Mouse (Mus musculus) hindbrain, embryonic 10.5 days (tissue): ENCODE results near the gene Rfx4. TPM values are rescaled to one million over a fixed set of nuclear protein-coding genes. Genes with fewer than 3 reads are reported as not detected.
A peak's percentile ranks its signal among the peaks of the same experiment; 100 is the strongest.

ENCODE experiments used
- DNase-seq: peaks from one replicate; pipeline ENCODE4 v3.0.0-alpha.2; 2017; ENCODE audit warnings: low spot score
- H3K27ac ChIP-seq: fragments of 300-500 bp; sonication (generic); 2 replicates; pipeline ENCODE4 v1.5.1; 2016; ENCODE audit warnings: mild to moderate bottlenecking, moderate library complexity
- H3K27me3 ChIP-seq: fragments of 300-500 bp; sonication (generic); 2 replicates; pipeline ENCODE4 v1.6.1; 2016; ENCODE audit warnings: mild to moderate bottlenecking; ENCODE audit not compliant: poor library complexity, insufficient read depth, severe bottlenecking
- H3K36me3 ChIP-seq: fragments of 300-500 bp; sonication (generic); 2 replicates; pipeline ENCODE4 v1.6.1; 2016; ENCODE audit warnings: mild to moderate bottlenecking, moderate library complexity
- H3K4me1 ChIP-seq: fragments of 300-500 bp; sonication (generic); replicated peaks from 2 replicates; pipeline ENCODE4 v1.6.1; 2016; ENCODE audit warnings: mild to moderate bottlenecking
- H3K4me3 ChIP-seq: fragments of 300-500 bp; sonication (generic); 2 replicates; pipeline ENCODE4 v1.5.1; 2016; ENCODE audit warnings: mild to moderate bottlenecking, moderate library complexity
- H3K9me3 ChIP-seq: fragments of 300-500 bp; sonication (generic); 2 replicates; pipeline ENCODE4 v1.6.1; 2016; ENCODE audit warnings: mild to moderate bottlenecking, moderate library complexity
- whole genome bisulfite sequencing: fragments of 180-500 bp; shearing (Covaris S2); methylation state at CpG from one replicate; pipeline ENCODE4 v1.1.7; 2016; 5-methylcytosine and 5-hydroxymethylcytosine counted together
- polyA plus RNA-seq: library from polyadenylated mRNA; unstranded; fragments of >200 nt; fragmentation: Nextera tagmentation; extraction: Ambion mirVana; gene quantifications from 2 replicates; pipeline ENCODE4 v1.2.1, GENCODE M21; 2016

The Rfx4 gene
- polyA plus RNA-seq, 1 experiment from 2014 or later, result 66.6 TPM

- peaks cover 41% of the 10 kb centered on the region for H3K36me3 ChIP-seq
- H3K4me3 ChIP-seq, result no peak overlapping the region
- no peaks in the 10 kb centered on the region for H3K9me3 ChIP-seq
- DNase-seq, result no peak
- no peaks in the 10 kb centered on the region for H3K27me3 ChIP-seq
- peaks cover 11% of the 10 kb centered on the region for H3K4me1 ChIP-seq
- 90% methylated on average over 12 of the region's 12 CpGs for WGBS
- no peak overlapping the region for H3K27ac ChIP-seq
These were observed 28.9 kb upstream of the Rfx4 start for GRCm38 (mm10) chr10:84727005-84727404.

- Histone ChIP-seq H3K36me3 (peaks cover 41% of the 10 kb centered on the region), H3K9me3 (no peaks in the 10 kb centered on the region), H3K27ac (no peak overlapping the region), H3K27me3 (no peaks in the 10 kb centered on the region), H3K4me1 (peaks cover 4% of the 10 kb centered on the region), H3K4me3 (no peak overlapping the region)
- DNase-seq, result no peak
- WGBS, result 82% methylated on average over 4 of the region's 4 CpGs
These were observed 28.1 kb upstream of the Rfx4 start for GRCm38 (mm10) chr10:84727760-84728159.

GRCm38 (mm10) chr10:84730078-84730477 lies 25.8 kb upstream of the Rfx4 start:
- Histone ChIP-seq H3K9me3 (no peaks in the 10 kb centered on the region), H3K27ac (no peak overlapping the region), H3K4me1 (0 out of 2 replicates have a peak, but pooled peaks cover 7% of the 10 kb centered on the region), H3K36me3 (peaks cover 33% of the 10 kb centered on the region), H3K4me3 (no peak overlapping the region), H3K27me3 (no peaks in the 10 kb centered on the region)
- DNase-seq, result no peak
- 83% methylated on average over 3 of the region's 3 CpGs for WGBS

- DNase-seq, result no peak
- H3K27me3 ChIP-seq, result no peaks in the 10 kb centered on the region
- H3K27ac ChIP-seq, result no peak overlapping the region
- H3K4me1 ChIP-seq, result 0 out of 2 replicates have a peak, but pooled peaks cover 7% of the 10 kb centered on the region
- WGBS, result 91% methylated on average over 9 of the region's 9 CpGs
- peaks cover 26% of the 10 kb centered on the region for H3K36me3 ChIP-seq
- H3K9me3 ChIP-seq, result no peaks in the 10 kb centered on the region
- no peak overlapping the region for H3K4me3 ChIP-seq
These were observed 24.9 kb upstream of the Rfx4 start for GRCm38 (mm10) chr10:84730956-84731355.

GRCm38 (mm10) chr10:84733511-84733910 lies 22.4 kb upstream of the Rfx4 start:
- H3K4me3 ChIP-seq, result no peak overlapping the region
- H3K36me3 ChIP-seq, result peaks cover 9% of the 10 kb centered on the region; the same call in 1 of the 2 replicates
- WGBS, result 85% methylated on average over 6 of the region's 6 CpGs
- 0 out of 2 replicates have a peak, but pooled peaks cover 4% of the 10 kb centered on the region for H3K4me1 ChIP-seq
- no peaks in the 10 kb centered on the region for H3K27me3 ChIP-seq
- H3K9me3 ChIP-seq, result no peaks in the 10 kb centered on the region
- H3K27ac ChIP-seq, result 0 out of 2 replicates have a peak overlapping the region, but pooled peaks have one; percentile 23
- DNase-seq, result no peak

DNA sequence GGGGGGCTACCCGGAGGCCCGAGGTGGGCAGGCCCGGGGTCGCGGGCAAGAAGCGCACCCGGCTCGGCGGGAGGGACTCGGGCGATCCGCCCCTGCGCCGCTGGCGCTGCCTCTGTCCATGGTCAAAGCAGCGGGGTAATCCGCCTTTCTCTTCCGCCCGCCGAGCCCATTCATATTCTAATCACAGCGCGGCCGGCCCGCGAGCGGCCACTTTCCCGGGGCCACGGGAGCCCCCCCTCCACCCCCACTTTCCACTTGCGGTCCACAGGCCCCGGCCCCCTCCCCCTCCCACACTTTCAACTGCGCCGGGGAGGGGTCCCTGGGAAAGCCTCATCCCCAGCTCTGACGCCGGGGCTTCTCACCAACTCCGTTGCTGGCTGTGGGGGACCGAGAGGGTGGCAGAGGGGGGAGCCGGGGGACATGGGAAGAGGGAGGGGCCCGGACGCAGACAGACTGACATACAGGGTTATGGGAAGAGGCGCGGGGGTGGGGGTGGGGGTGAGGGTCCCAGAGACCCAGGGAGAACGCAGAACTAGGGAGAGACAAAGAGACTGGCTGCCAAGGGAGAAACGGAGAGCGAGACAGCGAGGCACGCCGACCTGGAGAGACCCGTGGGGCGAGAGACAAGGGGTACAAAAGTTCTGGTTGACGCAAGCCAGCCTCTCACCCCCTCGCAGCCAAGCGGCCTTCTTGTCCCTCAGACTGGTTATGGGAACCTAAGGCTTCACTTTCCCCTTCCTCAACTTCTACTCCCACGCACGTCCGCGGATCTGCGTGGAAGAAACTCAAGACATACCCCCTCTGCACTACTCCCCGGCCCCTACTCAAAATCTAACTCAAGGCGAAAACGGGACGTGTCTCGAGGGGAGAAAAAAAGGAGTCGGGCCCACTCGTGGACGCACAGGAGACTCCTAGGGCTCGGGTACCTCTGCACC lies 744 bp upstream of the Rfx4 start:
- DNase-seq, result peak; percentile 89
- H3K27ac ChIP-seq, result peak overlapping the region; percentile 94
- WGBS, result under 1% methylated on average over 66 of the region's 66 CpGs
- peak overlapping the region; percentile 77 for H3K4me3 ChIP-seq
- peaks cover 56% of the 10 kb centered on the region for H3K4me1 ChIP-seq
- H3K36me3 ChIP-seq, result peaks cover 8% of the 10 kb centered on the region; the same call in 1 of the 2 replicates
- peaks cover 88% of the 10 kb centered on the region for H3K27me3 ChIP-seq
- no peaks in the 10 kb centered on the region for H3K9me3 ChIP-seq

DNA sequence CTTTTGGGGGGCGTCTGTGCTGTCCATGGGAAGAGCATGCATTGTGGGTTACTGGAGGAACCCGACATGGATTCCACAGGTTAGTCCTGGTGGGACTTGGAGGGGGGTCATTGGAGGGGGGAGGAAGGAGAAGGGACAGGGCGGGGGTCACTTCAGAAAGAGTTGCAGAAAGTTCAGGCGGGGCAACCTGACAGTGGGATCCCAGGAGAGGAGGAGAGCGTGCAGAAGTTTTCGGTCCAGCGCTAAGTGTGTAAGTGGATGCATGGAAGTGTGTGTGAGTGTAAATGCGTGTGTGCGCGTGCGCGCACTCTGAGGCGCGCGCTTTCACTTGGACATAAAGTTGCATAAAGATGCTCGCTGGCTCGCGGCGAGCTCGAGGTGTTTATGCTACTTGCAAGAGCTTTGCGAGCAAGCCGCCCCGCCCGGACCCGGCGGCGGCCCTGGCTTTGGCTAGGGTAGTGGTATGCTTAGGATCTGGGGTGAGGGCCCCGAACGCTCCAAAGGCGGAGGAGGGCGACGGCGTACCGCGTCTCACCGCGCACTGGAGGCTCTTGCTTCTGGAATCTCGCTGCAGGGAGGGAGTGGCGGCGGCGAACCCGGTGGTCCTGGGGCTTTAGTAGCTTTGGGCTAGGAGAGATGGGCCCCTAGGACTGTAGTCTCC lies 703 bp downstream of the Rfx4 start:
- Histone ChIP-seq H3K27ac (peak overlapping the region; percentile 94), H3K4me1 (peaks cover 63% of the 10 kb centered on the region), H3K4me3 (peak overlapping the region; percentile 77), H3K36me3 (peaks cover 11% of the 10 kb centered on the region; the same call in 1 of the 2 replicates), H3K27me3 (peaks cover 90% of the 10 kb centered on the region), H3K9me3 (no peaks in the 10 kb centered on the region)
- under 1% methylated on average over 42 of the region's 42 CpGs for WGBS
- peak; percentile 74 for DNase-seq

DNA sequence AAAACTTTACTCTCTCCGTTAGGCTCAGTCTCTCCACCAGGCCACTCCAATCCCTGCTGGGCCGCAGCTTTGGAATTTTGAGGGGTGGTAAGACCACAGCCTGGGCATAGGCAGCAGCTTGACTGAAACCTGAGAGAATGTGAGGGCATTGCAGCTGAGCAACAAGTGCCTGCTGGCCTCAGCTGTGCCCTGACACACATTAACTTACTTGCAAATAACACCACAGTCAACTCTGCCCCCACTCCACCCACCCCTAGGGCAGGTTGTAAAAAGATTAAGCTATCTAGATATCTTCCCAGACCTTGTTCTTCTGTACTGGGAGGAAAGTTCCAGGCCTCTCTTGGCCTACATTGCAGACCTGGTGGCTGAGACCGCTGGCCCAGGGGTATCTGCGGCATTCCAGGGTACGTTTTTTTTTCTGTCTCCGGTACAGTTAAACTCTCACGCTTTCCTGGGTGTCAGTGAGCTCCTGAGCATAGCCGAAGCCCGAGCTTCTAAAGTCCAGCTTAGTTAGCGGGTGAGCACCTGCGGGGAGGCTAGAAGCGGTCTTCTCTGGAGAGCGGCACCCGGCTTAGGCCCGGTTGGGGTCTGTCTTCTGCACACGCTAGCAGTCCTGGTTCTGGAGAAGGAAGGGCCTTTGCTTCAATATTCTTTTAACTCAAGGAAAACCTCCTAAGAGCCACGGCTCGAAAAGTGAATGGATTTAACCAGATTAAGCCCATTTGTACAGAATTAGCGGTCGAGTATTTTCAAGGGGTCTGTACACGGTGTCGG lies 1.8 kb downstream of the Rfx4 start:
- WGBS, result 2% methylated on average over 22 of the region's 22 CpGs
- H3K4me1 ChIP-seq, result peaks cover 72% of the 10 kb centered on the region
- H3K27ac ChIP-seq, result peak overlapping the region; percentile 94
- H3K9me3 ChIP-seq, result no peaks in the 10 kb centered on the region
- peak overlapping the region; percentile 77 for H3K4me3 ChIP-seq
- peak; percentile 57 for DNase-seq
- peaks cover 19% of the 10 kb centered on the region for H3K36me3 ChIP-seq
- peaks cover 88% of the 10 kb centered on the region for H3K27me3 ChIP-seq

- peak overlapping the region; percentile 77 for H3K4me3 ChIP-seq
- H3K27me3 ChIP-seq, result peaks cover 85% of the 10 kb centered on the region
- peaks cover 77% of the 10 kb centered on the region for H3K4me1 ChIP-seq
- no peaks in the 10 kb centered on the region for H3K9me3 ChIP-seq
- peaks cover 25% of the 10 kb centered on the region for H3K36me3 ChIP-seq
- WGBS, result 2% methylated on average over 5 of the region's 5 CpGs
- DNase-seq, result peak; percentile 23
- H3K27ac ChIP-seq, result peak overlapping the region; percentile 94
These were observed 2.3 kb downstream of the Rfx4 start for GRCm38 (mm10) chr10:84758200-84758468.

- WGBS, result under 1% methylated on average over 51 of the region's 51 CpGs
- H3K27me3 ChIP-seq, result peaks cover 78% of the 10 kb centered on the region
- peaks cover 31% of the 10 kb centered on the region for H3K36me3 ChIP-seq
- H3K27ac ChIP-seq, result peak overlapping the region; percentile 94
- peak; percentile 67 for DNase-seq
- peak overlapping the region; percentile 77 for H3K4me3 ChIP-seq
- H3K4me1 ChIP-seq, result peaks cover 83% of the 10 kb centered on the region
- H3K9me3 ChIP-seq, result no peaks in the 10 kb centered on the region
These were observed 2.9 kb downstream of the Rfx4 start for GRCm38 (mm10) chr10:84758483-84759431.

DNA sequence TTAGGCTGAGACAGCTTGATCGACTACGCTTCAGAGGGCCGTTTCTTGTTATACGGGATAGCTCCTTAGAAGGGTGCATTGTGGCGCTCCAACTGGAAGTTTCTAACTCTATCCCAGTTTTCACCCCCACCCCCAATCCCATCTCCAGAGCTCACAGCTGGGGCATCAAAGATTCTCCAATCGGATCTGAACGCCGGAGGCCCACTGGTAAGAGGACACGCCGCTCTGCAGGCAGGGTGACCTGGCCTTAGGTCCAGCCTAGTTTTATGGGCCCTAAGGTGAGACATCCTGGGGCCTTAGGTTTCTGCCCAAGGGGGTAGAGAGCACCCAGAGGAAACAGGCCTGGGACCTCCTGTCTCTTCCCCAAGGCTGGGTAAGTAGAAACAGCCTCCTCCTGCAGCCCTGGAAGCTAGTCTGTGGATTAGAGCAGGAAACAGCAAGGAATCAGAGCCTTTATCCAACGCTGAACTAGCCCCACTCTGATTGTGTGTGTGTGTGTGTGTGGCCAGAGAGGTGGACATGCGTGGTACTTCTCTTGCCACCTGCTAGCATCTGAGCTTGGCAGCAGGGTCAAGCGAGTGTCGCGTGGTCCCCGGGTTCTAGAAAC lies 3.8 kb downstream of the Rfx4 start:
- peaks cover 70% of the 10 kb centered on the region for H3K27me3 ChIP-seq

More for the DNA sequence above, 3.8 kb downstream of the Rfx4 start:
- WGBS, result 2% methylated on average over 16 of the region's 16 CpGs
- H3K9me3 ChIP-seq, result no peaks in the 10 kb centered on the region
- H3K27ac ChIP-seq, result peak overlapping the region; percentile 94
- H3K4me3 ChIP-seq, result peak overlapping the region; percentile 77
- H3K36me3 ChIP-seq, result peaks cover 35% of the 10 kb centered on the region
- peak; percentile 60 for DNase-seq
- peaks cover 79% of the 10 kb centered on the region for H3K4me1 ChIP-seq
